Mouse (Mus musculus): ENCODE measurements around the gene Tpd52l1.
"Not testable (repeated sequence)": the region's sequence is repeated elsewhere in the genome, so short reads cannot be mapped to it uniquely, and the experiment has no call there.

The Tpd52l1 gene

DNA sequence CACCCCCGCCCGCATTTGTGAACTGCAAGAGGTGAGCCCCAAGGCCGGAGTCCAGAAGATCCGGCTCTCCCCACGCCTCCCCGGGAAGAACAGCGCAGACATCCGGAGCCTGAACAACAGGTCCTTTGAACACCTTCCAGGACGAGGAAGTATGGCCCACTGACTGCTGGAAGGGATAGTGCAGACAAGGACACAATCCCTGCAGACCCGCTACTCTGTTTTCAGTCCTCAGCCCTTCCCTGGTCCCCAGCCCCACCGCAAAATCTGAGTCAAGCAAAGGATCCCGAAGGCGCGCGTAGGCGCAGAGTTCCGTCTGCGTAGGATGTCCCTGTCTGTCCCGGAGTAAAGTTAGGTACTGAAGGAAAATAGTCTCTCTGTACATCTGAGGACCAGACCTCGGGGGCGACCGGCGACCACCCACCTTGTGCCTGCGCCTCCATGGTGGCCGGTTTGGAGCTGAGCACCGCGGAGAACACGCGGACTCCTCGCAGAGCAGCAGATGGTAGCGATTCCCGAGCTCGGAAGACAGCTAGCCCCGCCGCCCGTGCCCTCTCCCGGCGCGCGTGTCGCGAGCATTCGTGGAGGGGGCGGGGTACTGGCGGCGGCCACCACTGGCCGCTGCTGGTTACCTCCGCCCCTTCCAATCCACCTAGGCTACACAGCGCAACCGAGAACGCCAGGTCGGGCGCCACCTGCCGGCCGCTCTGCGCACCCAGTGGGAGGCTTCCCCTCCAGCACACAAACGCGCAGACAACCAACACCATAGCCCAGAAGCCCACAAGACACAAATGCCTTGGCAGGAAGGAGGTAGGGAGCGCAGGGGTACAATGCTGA is at the start of gene Tpd52l1:
TSS of gene Tpd52l1 (minus strand) at position 668 of the 834 bp plus-strand sequence.
- DNase-seq (ENCODE audit: low spot score) = no peak

DNA sequence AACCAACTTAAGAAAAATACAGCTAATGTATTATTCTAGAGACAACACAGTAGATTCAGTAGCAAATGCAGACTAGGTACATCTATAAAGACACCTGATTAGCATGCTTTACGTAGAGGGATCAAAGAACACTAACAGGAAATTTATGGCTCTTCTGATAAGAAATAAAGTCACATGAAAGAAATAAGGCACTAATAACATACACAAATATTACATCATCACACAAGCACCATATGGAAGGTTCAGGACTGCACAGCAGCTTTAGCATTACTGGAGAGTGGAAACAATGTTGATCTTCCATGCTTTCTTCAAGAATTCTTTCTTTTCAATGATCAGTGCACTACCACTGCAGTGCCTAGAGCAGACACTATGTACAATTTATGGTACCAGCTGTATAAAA is 48.5 kb upstream of the Tpd52l1 start:
- no peak for DNase-seq (ENCODE audit: low spot score)

- no peak for DNase-seq (ENCODE audit: low spot score)
Observed at GRCm38 (mm10) chr10:31467043-31467898, 21.5 kb upstream of the Tpd52l1 start.

DNA sequence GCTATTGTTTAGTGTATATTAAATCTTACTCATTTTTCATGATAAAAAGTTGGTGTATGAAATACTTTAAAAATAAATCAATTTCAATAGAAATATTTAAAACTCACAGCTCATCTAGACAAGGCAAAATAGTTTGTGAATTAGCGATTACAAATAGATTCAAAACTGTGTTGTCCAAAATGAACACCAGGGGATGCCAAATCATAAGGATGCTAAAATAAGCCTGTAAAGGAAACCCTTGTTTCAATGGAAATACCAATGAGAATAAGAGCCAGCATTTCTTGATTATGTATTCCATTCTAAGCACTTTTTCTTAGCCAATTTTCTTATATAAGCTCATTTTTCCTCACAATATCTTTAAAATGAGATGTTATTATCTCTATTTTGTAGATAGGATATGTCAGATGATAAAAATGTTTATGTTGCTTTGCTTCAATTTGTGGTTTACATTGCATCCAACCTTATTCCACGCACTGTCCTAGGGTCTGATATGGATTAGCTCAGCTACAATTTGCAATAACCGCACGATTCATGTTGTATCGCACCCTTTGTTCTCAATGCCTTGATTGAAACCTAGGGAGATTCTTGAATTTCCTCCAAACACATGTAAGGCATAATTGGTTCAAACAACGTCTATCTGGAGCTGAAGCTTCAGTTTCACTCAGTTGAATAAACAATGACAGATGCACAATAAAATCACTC is 20.2 kb upstream of the Tpd52l1 start:
- DNase-seq (ENCODE audit: low spot score) = peak; percentile 65

DNA sequence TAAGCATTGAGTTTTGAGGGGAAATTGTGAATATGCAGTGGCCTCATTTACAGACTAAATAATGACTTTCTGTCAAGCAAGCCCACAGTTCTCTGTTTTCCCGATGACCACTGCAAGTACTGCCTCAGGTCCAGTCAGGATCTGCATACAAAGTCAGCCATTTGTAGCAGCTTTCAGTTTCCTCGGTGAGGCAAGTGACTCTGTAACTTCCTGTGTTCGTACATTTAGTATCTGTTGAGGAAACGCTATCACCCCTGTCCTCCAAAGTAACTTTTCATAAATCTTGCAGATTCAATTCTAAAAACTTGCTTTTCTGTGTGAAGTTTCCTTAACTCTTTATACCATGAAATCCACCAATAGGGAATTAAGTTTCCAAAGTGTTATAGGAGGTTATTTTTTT is 19.7 kb upstream of the Tpd52l1 start:
- no peak for DNase-seq (ENCODE audit: low spot score)

GRCm38 (mm10) chr10:31463044-31463443 is 17.3 kb upstream of the Tpd52l1 start:
- DNase-seq (ENCODE audit: low spot score) = no peak

DNA sequence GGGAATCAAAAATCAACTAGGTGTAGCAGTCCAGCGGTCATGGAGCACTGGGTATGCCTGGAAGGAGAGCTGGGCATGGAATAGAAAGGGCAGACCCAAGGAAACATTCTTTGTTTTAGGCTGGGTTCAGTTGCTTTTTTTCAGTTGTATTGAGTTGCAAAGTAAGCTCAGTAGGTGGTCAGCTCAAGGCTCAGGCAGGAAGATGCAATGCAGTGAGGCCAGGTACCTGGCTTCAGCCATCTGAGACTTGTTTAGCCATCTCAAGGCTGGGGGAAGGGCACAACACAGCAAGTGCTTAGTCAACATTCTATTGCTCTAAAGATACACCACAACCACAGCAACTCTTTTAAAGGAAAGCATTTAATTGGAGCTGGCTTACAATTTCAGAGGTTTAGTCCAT is 11.0 kb upstream of the Tpd52l1 start:
- no peak for DNase-seq (ENCODE audit: low spot score)

DNA sequence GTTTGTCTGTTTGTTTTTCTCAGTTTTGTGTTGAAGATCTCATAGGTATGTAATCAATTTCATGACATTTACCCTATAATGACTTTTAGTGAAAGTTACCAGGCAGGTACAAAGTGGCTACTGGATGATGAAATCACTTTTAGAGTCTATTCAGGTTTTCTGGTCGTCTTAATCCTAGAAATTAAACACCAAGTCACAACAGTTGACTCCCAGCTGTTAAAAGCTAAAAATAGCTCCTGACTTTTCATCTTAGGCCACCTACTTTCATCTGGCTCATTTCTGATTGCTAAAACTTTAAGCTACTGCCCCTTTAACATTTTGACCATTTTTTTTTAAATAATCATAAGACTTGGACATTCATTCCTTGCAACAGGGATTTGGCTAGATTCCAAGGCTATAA is 1.3 kb upstream of the Tpd52l1 start:
- DNase-seq (ENCODE audit: low spot score) = no peak

DNA sequence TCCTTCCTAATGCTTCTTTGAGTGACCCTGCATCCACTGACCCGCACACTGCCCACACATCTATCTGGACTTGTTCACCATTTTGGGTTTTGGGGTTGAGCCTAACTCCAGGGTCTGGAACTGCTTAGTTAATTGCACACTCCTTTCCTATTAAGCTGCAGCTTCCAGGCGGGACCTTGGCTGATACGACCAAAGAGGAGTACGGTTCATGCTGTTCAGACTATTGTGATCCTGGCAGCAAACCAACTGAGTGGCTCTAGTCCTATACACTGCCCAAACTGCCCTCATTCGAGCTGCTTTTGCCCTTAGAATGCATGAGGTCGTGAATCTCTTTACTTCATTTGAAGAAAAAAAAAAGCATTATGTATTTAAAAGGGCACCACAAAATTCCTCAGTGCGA is 1.6 kb downstream of the Tpd52l1 start:
- DNase-seq (ENCODE audit: low spot score) = no peak

- DNase-seq (ENCODE audit: low spot score) = no peak
Observed at GRCm38 (mm10) chr10:31441491-31441890, 4.3 kb downstream of the Tpd52l1 start.

DNA sequence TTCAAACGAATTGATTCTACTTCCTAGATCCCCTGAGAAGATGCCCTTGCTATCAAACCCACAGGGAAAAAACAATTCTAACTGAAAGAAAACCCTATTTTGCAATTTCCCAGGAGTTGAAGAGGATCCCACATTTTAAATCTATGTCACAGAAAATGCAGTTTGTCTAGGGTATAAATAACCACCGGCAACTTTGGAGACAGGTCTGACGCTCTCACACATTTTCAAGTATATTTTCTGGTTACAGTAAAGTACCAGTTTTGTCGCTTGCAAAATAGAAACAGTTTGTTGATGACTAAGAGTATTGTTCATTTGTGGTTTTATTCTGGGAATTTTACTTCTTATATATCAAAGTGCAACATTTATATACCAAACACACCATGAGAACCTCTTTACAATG is 9.7 kb downstream of the Tpd52l1 start:
- DNase-seq (ENCODE audit: low spot score) = no peak

DNA sequence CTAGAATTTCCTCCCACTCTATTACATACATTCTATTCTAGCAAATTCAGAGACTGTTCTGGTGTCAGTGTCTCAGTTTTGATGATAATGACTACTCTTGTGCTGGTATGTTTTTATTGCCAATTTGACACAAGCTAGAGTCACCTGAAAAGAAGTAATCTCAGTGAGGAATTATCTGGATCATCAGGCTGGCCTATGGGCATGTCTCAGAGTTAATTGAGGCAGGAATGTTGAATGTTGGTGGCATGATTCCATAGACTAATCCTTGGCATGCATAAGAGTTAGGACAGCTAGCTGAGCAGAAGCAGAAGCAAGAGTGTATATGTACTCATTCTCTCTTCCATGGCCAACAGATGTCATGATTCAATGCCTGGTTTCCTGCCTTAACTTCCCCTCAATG is 27.8 kb downstream of the Tpd52l1 start:
- DNase-seq (ENCODE audit: low spot score) = no peak

DNA sequence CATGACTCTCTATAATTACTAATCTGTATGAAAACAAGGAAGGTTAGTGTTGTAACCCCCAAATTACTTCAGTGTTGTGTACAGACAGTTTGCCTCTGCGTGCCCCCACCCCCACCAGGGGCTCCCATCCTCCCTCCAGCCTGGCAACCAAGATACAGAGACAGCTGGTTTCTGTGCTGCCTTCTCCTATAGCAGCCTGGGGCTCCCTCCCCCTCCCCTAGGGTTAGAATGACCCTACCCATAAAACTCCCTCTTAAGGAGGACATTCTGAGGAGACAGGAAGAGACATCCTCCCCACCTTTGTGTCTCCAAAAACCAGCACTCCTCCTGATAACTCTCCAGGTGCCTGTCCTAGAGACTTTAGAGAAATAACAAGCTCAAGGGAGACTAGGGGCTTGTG is 52.8 kb downstream of the Tpd52l1 start:
- DNase-seq (ENCODE audit: low spot score) = no peak

DNA sequence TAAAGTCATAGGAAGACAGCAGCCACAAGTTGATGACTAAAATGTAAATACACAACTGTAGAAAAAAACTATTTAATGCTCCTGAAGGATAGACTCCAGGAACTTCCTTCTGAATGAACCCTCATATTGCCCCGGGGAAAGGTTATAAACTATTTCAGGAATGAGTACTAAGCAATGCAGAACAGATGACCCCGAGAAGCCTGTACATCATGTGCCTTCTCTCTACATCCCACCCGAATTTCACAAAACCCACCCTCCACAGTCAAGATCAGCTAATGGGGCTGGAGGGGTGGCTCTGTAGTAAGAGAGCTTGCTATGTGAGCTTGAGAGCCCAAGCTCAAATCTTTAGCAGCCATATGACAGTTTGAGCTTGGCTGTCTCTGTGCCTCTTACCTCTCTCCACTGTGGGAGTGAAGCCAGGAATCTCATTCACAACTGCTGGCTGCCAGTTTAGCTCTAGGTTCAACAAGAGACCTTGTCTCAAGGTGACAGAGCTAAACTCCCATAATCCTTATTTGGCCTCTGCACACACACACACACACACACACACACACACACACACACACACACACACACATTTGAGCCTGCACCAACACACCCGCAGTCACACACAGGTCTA is 54.9 kb downstream of the Tpd52l1 start:
- DNase-seq (ENCODE audit: low spot score) = no peak

- not testable (repeated sequence) for DNase-seq (ENCODE audit: low spot score)
Observed at GRCm38 (mm10) chr10:31388566-31388965, 57.2 kb downstream of the Tpd52l1 start.

- not testable (repeated sequence) for DNase-seq (ENCODE audit: low spot score)
Observed at GRCm38 (mm10) chr10:31370200-31370599, 75.6 kb downstream of the Tpd52l1 start.

GRCm38 (mm10) chr10:31359749-31360148 is 86.0 kb downstream of the Tpd52l1 start:
- no peak for DNase-seq (ENCODE audit: low spot score)

GRCm38 (mm10) chr10:31354886-31355461 is 90.8 kb downstream of the Tpd52l1 start:
- no peak for DNase-seq (ENCODE audit: low spot score)

DNA sequence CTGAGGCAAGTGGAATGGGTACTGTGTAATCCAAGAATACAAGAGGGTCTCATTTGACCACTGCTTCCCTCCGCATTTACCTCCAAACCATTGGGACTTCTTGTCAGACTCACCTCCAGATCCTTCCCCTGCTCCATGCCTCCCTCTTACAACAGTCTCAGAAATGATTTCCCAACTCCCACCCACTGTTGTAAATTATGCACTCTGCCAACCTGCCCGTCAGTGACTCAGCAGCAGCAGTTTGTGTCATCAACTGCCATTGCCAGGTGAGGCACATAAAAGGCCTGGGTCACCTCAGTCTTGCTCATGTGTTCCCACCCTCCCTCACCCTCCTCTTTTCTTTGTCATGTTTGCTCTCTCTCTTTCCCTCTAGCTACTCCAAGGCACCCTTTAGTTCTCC is 91.6 kb downstream of the Tpd52l1 start:
- no peak for DNase-seq (ENCODE audit: low spot score)

DNA sequence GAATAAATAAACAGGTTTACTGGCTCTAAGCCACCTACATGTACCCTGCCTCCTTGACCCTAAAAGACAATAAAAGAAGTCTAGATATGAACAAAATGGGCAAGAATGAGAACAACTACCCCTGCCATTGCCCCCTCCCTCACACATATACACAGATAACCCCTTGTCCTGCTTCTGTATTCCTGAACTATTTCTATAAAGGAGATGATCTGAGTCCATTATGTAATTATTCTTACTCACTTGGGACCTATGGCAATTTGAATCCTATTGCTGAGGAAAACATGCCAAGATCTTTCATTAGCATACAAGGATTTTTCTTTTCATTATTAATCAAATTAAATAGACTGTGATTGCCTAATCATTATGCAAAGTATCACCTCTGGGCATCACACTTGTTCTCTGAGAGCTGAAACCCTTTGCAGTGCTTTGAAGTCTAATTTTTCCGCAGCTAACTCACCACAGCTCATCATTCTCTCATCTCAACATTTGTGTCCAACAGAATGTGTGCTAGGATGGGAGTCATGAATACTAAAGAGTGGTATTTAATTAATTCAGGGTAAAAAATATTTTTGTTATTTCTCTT is 92.8 kb downstream of the Tpd52l1 start:
- no peak for DNase-seq (ENCODE audit: low spot score)

DNA sequence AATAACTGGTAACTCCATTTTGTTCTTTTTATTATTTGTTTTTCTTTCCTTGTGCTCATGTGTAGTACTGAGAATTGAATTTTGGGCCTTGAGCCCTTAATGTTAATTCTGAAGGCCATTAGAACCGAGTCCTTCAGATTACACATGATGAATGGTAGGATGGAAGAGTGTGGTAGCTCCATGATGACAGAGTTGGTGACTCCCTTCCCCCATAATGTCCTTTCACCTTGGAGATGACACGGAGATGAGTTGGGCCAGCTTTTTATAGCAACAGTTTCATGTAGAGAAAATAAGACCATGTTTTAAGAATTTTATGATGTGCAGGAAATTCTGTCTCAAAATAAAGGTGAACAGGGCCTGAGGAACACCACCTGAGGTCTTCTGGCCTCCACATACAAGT is 94.7 kb downstream of the Tpd52l1 start:
- no peak for DNase-seq (ENCODE audit: low spot score)
